Mouse (Mus musculus) small intestine, adult 2 months (tissue): ENCODE results near the gene Plcb2. TPM values are rescaled to one million over a fixed set of nuclear protein-coding genes. Genes with fewer than 3 reads are reported as not detected.
A peak's percentile ranks its signal among the peaks of the same experiment; 100 is the strongest.

Experiments
- H3K27ac ChIP-seq: fragments of 200-500 bp; 2 replicates; pipeline ENCODE4 v1.5.1; 2012; ENCODE audit warnings: low read depth, low read length, control low read depth, inconsistent platforms; ENCODE audit not compliant: insufficient read depth
- H3K27me3 ChIP-seq: fragments of 200-500 bp; 2 replicates; pipeline ENCODE4 v1.6.1; 2012; ENCODE audit warnings: mild to moderate bottlenecking, moderate library complexity, low read length, inconsistent platforms; ENCODE audit not compliant: control insufficient read depth, insufficient read depth
- H3K36me3 ChIP-seq: fragments of 200-500 bp; 2 replicates; pipeline ENCODE4 v1.6.1; 2012; ENCODE audit warnings: mild to moderate bottlenecking, low read length, control low read depth, inconsistent platforms; ENCODE audit not compliant: control insufficient read depth, insufficient read depth
- H3K4me1 ChIP-seq: fragments of 200-500 bp; 2 replicates; pipeline ENCODE4 v1.6.1; 2012; ENCODE audit warnings: low read length, inconsistent platforms, mixed read lengths; ENCODE audit not compliant: control insufficient read depth, insufficient read depth, insufficient read length
- H3K4me3 ChIP-seq: fragments of 200-500 bp; 2 replicates; pipeline ENCODE4 v1.5.1; 2012; ENCODE audit warnings: low read depth, mild to moderate bottlenecking, control low read depth, inconsistent platforms, low read length, moderate library complexity
- CTCF ChIP-seq: fragments of 200-500 bp; IDR thresholded peaks from 2 replicates; pipeline ENCODE4 v1.5.1; 2012; ENCODE audit warnings: low read depth, mild to moderate bottlenecking, control low read depth, inconsistent platforms, low read length, moderate library complexity, mixed read lengths; ENCODE audit not compliant: insufficient replicate concordance, insufficient read length; ENCODE audit errors: extremely low read depth
- POLR2A ChIP-seq: fragments of 200-500 bp; IDR thresholded peaks from 2 replicates; pipeline ENCODE4 v1.6.1; 2012; ENCODE audit warnings: low read depth, mild to moderate bottlenecking, control low read depth, inconsistent platforms, low read length, moderate library complexity
- WGBS: fragments of 180-500 bp; shearing (Covaris S2); methylation state at CpG from one replicate; pipeline ENCODE4 v1.1.7; 2018; 5-methylcytosine and 5-hydroxymethylcytosine counted together
- polyA plus RNA-seq: library from polyadenylated mRNA; depleted of rRNA; stranded (reverse); fragments of >200 nt; gene quantifications from 2 replicates; pipeline ENCODE4 v1.2.3, GENCODE M21; 2012

Gene Plcb2
- polyA plus RNA-seq, 1 experiment = 6.2 TPM

GRCm38 (mm10) chr2:118696451-118697308, 31.6 kb downstream of the Plcb2 start:
- Histone ChIP-seq H3K27ac (no peak overlapping the region), H3K4me3 (no peak overlapping the region), H3K27me3 (peaks cover 16% of the 10 kb centered on the region), H3K4me1 (peaks cover 4% of the 10 kb centered on the region), H3K36me3 (no peaks in the 10 kb centered on the region)
- 24% methylated on average over 21 of the region's 21 CpGs for WGBS
- TF ChIP-seq POLR2A (no peak), CTCF (no peak)

- 39% methylated on average over 11 of the region's 11 CpGs for WGBS
- no peaks in the 10 kb centered on the region for H3K36me3 ChIP-seq
Measured at GRCm38 (mm10) chr2:118695677-118696232, 32.5 kb downstream of the Plcb2 start.

GRCm38 (mm10) chr2:118693370-118693966, 34.8 kb downstream of the Plcb2 start:
- no peaks in the 10 kb centered on the region for H3K36me3 ChIP-seq
- H3K27me3 ChIP-seq = no peaks in the 10 kb centered on the region
- no peak overlapping the region for H3K4me3 ChIP-seq
- H3K4me1 ChIP-seq = peaks cover 4% of the 10 kb centered on the region
- WGBS = 86% methylated on average over 19 of the region's 19 CpGs
- TF ChIP-seq POLR2A (no peak), CTCF (no peak)
- no peak overlapping the region for H3K27ac ChIP-seq

More at GRCm38 (mm10) chr2:118695677-118696232, 32.5 kb downstream of the Plcb2 start:
- Histone ChIP-seq H3K4me1 (peaks cover 4% of the 10 kb centered on the region), H3K4me3 (no peak overlapping the region), H3K27me3 (peaks cover 7% of the 10 kb centered on the region), H3K27ac (no peak overlapping the region)
- TF ChIP-seq POLR2A (no peak), CTCF (peak; percentile 71; the same call in 1 of the 2 replicates)

- 80% methylated on average over 10 of the region's 10 CpGs for WGBS
- H3K27me3 ChIP-seq = no peaks in the 10 kb centered on the region
- no peak for TF ChIP-seq CTCF
- H3K27ac ChIP-seq = no peak overlapping the region
- H3K36me3 ChIP-seq = no peaks in the 10 kb centered on the region
- no peaks in the 10 kb centered on the region for H3K4me1 ChIP-seq
- no peak overlapping the region for H3K4me3 ChIP-seq
Measured at GRCm38 (mm10) chr2:118689875-118690274, 38.4 kb downstream of the Plcb2 start.

- no peaks in the 10 kb centered on the region for H3K36me3 ChIP-seq
- 83% methylated on average over 3 of the region's 3 CpGs for WGBS
- H3K4me1 ChIP-seq = no peaks in the 10 kb centered on the region
- no peak for TF ChIP-seq POLR2A
- TF ChIP-seq CTCF = no peak
- no peak overlapping the region for H3K27ac ChIP-seq
- H3K4me3 ChIP-seq = no peak overlapping the region
- H3K27me3 ChIP-seq = no peaks in the 10 kb centered on the region
Measured at GRCm38 (mm10) chr2:118687791-118688190, 40.4 kb downstream of the Plcb2 start.

GRCm38 (mm10) chr2:118686693-118687092, 41.5 kb downstream of the Plcb2 start:
- 69% methylated on average over 8 of the region's 8 CpGs for WGBS
- TF ChIP-seq CTCF (no peak), POLR2A (no peak)
- Histone ChIP-seq H3K27me3 (no peaks in the 10 kb centered on the region), H3K36me3 (no peaks in the 10 kb centered on the region), H3K4me3 (no peak overlapping the region), H3K4me1 (no peaks in the 10 kb centered on the region), H3K27ac (no peak overlapping the region)

- no peak overlapping the region for H3K4me3 ChIP-seq
- H3K27me3 ChIP-seq = no peaks in the 10 kb centered on the region
- TF ChIP-seq POLR2A (no peak), CTCF (no peak)
- H3K4me1 ChIP-seq = no peaks in the 10 kb centered on the region
- 83% methylated on average over 4 of the region's 4 CpGs for WGBS
- no peaks in the 10 kb centered on the region for H3K36me3 ChIP-seq
- no peak overlapping the region for H3K27ac ChIP-seq
Measured at GRCm38 (mm10) chr2:118685088-118685487, 43.1 kb downstream of the Plcb2 start.
